Mouse (Mus musculus): ENCODE measurements around the gene Gm8947. TPM values are rescaled to one million over a fixed set of nuclear protein-coding genes. Genes with fewer than 3 reads are reported as not detected.
"Not testable (repeated sequence)": the region's sequence is repeated elsewhere in the genome, so short reads cannot be mapped to it uniquely, and the experiment has no call there.

Gene Gm8947
- total RNA-seq, 2 experiments from 2014 or later, result not detected

DNA sequence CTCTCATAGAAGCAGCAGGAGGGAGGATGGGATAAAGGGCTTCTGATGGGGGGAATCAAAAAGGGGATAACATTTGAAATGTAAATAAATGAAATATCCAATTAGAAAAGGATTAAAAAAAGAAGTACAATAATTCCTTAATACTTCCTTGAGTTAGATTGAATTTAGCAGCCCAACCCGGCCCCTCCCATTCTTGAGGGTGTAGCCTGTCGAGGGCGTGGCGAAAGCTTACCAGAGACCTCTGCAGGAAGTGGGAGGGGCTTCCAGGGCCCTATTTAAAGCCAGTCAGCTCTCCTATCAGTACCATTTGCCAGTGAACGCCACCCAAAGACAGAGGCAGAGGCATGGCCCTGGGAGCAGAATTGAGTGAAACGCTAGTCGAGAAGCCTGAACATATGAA, 9.9 kb upstream of the Gm8947 start, which contains the start of gene Gm47985:
Gm47985 (plus strand) TSS at position 272 of the 400 bp plus-strand sequence.
- DNase-seq, result not testable (repeated sequence)

DNA sequence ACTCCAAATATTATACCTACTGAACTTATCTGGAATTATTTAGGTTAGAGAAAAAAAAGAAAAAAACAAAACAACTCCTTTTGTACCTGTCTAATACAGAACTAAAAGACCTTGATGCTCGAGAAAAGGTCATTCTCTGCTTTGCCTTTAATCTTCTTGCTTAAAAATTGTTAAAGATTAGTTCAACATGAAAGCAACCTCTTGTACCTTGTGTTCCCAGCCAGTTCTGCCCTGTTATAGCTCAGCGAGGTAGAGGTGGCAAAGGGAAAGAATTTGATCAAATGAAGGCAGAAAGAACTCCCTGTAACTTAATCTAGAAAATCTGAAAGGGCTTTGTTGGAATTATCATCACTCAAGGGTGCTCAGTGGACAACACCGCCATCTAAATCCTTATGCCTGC, 6.0 kb upstream of the Gm8947 start:
- not testable (repeated sequence) for DNase-seq

DNA sequence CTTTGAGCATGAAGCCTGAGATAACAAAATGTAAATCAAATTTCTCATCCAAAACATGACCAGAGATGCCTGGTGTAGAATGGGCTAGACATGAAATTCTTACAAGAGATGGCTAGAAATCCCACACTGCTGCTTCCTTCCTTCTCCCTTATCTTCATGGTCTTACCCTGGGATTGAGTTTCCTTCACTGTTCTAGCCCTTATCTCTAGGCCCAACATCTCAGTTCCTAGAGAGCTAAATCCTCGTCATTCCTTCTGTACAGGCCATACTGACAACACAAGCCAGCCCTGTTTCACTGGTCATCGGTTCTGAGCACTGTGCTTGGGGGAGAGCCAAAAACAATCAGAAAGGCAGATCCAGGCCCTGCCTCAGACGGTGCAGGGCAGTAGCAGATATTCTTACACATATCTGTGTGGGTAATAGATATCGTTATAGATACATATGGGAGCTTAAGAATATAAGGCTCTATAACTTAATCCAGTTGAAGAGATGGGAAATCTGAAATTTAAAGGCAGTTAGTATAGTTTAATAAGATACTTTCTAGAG, 5.2 kb upstream of the Gm8947 start:
- not testable (repeated sequence) for DNase-seq

DNA sequence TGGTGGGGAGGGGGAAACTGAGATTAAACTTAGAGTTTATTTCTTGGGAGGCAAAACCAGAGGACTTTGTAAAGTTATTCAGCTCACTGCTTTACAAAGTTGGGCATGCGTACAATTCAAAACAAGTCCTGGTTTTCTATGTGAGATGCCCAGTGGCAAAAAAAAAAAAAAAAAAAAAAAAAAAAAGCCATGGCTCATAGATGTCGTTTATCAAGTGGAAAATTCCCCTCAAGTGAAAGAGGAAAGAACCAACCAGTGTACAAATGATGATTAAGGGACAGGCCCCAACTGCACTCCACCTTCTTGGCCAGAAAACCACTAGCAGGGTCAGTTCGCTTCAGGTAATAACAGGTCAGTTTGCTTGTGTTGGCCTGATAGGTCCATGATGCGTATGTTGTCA, 3.7 kb upstream of the Gm8947 start:
- no peak for DNase-seq

DNA sequence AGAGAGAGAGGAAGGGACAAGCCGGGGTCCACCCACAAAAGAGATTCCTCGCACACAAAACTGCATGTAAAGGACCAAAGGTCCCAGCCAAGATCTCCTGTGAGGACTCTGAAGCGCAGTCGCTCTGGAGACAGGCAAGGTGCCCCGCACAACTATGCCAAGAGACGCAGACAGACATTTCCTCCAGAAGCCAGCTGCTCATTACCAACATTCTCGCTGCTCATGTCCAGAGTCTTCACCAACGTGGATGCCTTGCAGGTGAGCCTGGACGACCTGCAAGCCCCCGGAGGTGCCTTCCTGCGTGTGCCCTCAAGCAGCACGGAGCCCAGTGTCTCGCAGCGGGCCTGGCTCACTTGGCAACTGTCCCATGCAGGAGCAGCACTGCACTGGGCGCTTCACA, 563 bp downstream of the Gm8947 start:
- not testable (repeated sequence) for DNase-seq

DNA sequence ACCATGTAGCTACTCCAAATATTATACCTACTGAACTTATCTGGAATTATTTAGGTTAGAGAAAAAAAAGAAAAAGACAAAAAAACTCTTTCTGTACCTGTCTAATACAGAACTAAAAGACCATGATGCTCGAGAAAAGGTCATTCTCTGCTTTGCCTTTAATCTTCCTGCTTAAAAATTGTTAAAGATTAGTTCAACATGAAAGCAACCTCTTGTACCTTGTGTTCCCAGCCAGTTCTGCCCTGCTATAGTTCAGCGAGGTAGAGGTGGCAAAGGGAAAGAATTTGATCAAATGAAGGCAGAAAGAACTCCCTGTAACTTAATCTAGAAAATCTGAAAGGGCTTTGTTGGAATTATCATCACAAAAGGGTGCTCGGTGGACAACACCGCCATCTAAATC, 3.8 kb downstream of the Gm8947 start:
- not testable (repeated sequence) for DNase-seq

DNA sequence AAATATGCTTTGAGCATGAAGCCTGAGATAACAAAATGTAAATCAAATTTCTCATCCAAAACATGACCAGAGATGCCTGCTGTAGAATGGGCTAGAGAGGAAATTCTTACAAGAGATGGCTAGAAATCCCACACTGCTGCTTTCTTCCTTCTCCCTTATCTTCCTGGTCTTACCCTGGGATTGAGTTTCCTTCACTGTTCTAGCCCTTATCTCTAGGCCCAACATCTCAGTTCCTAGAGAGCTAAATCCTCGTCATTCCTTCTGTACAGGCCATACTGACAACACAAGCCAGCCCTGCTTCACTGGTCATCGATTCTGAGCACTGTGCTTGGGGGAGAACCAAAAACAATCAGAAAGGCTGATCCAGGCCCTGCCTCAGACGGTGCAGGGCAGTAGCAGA, 4.5 kb downstream of the Gm8947 start:
- not testable (repeated sequence) for DNase-seq

DNA sequence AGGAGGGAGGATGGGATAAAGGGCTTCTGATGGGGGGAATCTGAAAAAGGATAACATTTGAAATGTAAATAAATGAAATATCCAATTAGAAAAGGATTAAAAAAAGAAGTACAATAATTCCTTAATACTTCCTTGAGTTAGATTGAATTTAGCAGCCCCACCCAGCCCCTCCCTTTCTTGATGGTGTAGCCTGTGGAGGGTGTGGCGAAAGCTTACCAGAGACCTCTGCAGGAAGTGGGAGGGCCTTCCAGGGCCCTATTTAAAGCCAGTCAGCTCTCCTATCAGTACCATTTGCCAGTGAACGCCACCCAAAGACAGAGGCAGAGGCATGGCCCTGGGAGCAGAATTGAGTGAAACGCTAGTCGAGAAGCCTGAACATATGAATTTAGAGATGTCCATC, 5.9 kb downstream of the Gm8947 start, which contains the start of gene Gm47995:
Gm47995 (plus strand) TSS at position 329 of the 400 bp plus-strand sequence.
- not testable (repeated sequence) for DNase-seq

DNA sequence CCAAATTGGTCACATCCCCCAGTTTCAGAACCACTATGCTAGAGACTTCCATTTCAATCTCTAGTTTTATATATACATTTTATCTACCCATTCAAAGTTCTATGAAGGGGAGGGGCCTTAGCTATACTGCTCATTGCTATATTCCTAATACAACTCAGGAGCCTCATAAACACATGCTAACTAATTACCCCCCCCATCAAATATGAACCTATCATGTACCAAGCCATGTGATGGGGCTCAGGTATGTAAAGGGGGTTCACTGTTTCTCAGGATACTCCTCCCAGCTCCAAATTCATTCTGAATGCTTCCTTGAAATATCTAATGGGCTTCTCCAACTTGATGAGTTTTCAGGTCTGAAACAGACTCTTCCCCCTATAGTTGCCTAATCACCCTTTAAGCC, 8.4 kb downstream of the Gm8947 start:
- DNase-seq, result not testable (repeated sequence)

DNA sequence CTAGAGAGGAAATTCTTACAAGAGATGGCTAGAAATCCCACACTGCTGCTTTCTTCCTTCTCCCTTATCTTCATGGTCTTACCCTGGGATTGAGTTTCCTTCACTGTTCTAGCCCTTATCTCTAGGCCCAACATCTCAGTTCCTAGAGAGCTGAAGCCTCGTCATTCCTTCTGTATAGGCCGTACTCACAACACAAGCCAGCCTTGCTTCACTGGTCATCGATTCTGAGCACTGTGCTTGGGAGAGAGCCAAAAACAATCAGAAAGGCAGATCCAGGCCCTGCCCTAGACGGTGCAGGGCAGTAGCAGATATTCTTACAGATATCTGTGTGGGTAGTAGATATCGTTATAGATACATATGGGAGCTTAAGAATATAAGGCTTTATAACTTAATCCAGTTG, 10.6 kb downstream of the Gm8947 start:
- DNase-seq, result not testable (repeated sequence)

DNA sequence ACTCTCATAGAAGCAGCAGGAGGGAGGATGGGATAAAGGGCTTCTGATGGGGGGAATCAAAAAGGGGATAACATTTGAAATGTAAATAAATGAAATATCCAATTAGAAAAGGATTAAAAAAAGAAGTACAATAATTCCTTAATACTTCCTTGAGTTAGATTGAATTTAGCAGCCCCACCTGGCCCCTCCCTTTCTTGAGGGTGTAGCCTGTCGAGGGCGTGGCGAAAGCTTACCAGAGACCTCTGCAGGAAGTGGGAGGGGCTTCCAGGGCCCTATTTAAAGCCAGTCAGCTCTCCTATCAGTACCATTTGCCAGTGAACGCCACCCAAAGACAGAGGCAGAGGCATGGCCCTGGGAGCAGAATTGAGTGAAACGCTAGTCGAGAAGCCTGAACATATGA, 11.6 kb downstream of the Gm8947 start, which contains the start of gene 3110040M04Rik:
3110040M04Rik (plus strand) TSS at position 304 of the 400 bp plus-strand sequence.
- not testable (repeated sequence) for DNase-seq

DNA sequence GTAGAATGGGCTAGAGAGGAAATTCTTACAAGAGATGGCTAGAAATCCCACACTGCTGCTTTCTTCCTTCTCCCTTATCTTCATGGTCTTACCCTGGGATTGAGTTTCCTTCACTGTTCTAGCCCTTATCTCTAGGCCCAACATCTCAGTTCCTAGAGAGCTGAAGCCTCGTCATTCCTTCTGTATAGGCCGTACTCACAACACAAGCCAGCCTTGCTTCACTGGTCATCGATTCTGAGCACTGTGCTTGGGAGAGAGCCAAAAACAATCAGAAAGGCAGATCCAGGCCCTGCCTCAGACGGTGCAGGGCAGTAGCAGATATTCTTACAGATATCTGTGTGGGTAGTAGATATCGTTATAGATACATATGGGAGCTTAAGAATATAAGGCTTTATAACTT, 16.3 kb downstream of the Gm8947 start:
- DNase-seq, result not testable (repeated sequence)

DNA sequence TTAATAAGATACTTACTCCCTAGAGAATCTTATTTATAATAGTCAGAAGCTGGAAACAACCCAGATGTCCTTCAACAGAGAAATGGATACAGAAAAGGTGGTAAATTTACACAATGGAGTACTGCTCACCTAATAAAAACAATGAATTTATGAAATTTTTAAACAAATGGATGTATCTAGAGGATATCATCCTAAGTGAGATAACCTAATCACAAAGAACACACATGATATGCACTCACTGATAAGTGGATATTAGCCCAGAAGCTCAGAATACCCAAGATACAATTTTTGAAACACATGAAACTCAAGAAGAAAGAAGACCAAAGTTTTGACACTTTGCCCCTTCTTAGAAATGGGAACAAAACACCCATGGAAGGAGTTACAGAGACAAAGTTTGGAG, 16.8 kb downstream of the Gm8947 start:
- not testable (repeated sequence) for DNase-seq

DNA sequence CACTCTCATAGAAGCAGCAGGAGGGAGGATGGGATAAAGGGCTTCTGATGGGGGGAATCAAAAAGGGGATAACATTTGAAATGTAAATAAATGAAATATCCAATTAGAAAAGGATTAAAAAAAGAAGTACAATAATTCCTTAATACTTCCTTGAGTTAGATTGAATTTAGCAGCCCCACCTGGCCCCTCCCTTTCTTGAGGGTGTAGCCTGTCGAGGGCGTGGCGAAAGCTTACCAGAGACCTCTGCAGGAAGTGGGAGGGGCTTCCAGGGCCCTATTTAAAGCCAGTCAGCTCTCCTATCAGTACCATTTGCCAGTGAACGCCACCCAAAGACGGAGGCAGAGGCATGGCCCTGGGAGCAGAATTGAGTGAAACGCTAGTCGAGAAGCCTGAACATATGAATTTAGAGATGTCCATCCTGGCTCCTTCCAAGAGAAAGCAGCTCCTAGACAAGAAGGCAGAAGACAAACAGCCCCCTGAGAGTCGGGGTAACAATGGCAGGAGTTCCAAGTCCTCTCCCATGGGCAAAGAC, 17.7 kb downstream of the Gm8947 start, which contains the start of gene Gm47996:
Gm47996 (plus strand) TSS at position 308 of the 532 bp plus-strand sequence.
- DNase-seq, result not testable (repeated sequence)

DNA sequence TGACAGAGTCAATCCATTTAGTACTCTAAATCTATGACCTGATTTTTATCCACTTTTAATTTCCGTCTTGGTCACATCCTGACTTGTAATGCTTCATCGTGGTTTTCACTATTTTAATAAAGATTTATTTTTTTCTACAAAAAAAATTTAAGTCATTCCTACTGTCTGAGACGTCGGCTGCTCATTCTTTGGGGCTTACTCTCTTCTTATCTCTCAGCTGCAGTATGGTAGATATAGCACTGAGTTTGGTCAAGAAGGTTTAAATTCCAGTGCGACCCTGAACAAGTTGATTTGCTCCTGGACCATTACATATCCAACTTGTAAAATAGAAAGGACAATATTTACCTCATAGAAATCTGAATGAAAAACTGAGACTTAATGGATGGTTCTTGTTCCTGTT, 19.5 kb downstream of the Gm8947 start:
- DNase-seq, result not testable (repeated sequence)

DNA sequence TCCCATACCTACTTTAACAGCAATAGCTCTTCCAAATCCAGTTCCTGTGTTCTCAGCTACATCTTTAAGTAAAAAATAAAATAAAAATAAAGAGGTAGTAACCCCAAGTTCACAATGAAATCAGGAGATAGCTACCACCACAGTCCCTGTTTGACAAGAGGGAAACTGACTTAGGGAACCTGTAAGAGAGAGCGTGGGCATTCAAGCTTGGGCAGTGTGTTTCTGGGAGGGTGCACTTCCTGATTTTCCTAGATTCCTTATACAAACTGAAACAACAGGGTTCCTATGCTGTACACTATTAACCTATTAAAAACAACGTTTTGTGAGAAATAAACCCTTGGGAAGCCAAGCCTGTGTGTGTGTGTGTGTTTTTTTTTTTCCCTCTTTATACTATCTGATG, 22.7 kb downstream of the Gm8947 start:
- DNase-seq, result no peak

DNA sequence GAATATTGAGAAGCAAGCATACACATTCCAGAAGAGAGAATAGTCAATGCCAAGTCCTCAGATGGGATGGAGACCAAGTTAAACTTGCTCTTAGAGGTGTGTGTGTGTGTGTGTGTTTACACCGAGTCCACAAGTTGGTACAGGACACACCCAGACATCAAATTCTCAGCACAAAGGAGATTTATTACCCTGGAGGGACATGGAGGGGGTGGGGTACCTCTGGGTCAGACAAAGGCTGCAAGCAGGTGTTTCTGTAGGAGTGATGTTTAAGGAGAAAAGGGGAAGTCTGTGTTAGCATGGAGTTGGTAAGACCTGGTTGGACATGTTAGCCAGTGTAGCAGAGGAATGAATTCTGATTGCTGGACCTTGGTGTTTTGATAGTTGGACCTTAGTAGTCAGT, 23.8 kb downstream of the Gm8947 start:
- DNase-seq, result no peak

DNA sequence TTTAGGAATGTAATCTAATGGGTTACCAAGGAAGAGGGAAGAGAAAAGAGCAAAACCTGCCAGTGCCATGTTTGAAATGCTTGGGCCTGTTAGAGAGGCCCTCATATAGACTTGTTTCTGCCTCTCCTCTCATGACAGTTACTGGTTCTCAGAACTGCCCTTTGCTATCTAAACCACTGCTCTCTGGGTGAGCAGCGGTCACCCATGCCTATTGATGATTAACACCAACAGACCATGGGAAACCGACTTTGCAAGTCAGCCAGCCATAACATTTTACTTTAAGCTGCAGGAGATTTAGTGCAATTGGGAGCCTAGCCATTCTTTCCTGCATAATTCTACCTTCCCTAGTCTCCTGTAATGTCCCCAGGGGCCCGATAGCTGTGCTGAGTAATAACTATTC, 24.2 kb downstream of the Gm8947 start:
- no peak for DNase-seq

DNA sequence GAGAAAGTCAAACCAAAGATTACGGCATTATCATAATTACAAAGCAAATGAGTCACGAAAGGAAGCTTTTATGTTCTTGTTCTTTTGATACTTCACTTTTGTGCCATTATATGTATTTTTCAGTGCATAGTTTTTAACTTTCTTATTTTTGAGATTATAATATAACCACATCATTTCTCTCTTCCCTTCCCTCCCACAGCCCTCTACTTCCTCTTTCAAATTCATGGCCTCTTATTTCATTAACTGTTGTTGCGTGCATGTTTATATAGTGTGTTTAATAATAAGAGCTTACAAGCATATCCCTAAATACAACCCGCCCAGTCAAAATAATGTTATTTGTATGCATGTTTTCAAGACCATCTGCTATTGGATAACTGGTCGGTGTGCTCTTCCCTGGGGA, 26.9 kb downstream of the Gm8947 start:
- DNase-seq, result no peak

DNA sequence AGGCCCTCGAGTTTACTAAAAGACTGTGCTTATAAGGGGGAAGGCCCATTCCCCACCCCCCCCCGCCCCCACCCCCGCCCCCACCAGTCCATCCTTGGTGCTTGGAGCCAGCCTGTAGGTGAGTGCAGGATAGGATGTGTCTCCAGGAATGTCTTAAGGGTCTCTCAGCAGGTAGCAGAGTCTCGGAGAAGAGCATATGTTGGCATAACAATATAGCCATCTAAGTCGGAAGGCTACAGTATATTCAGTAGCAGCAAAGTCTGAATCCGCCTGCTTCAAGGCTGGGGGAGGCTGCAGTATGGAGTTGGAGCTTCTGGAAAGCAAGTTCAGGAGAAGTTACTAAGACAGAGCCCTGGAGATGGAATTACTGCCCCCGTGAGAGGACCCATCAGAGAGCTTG, 27.9 kb downstream of the Gm8947 start:
- DNase-seq, result no peak

DNA sequence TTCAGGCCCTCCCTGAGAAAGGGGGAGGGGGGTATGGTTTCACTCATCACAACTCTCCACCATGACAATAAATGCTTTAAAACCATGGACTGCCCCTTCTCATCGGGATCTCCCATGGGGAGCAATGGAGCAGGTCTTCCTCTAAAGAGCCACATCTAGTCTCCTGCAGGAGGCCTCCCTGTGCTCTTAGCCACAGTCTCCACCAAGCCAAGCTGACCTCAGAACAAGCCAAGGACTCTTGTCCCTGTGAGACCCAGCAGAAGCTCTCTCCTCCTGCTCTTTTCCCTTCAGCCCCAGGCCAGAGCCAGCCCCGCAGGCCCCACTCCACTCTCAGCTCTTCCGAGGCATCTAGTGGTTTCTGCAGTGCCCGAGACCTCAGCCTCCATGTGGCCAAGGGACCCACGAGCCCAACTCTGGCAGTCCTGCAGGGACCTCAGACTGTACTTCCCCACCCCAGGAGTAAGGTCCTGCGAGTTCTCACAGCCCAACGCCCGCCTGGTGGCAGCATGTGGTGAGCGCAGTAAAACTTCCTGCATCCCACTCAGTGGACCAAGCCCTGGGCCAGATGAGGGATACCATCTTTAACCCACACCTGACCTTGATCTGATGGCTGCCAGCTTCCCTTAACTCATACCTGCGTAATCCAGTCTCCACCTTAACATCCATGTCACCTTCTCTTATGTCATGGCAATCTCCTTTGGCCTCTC, 30.5 kb downstream of the Gm8947 start:
- no peak for DNase-seq

DNA sequence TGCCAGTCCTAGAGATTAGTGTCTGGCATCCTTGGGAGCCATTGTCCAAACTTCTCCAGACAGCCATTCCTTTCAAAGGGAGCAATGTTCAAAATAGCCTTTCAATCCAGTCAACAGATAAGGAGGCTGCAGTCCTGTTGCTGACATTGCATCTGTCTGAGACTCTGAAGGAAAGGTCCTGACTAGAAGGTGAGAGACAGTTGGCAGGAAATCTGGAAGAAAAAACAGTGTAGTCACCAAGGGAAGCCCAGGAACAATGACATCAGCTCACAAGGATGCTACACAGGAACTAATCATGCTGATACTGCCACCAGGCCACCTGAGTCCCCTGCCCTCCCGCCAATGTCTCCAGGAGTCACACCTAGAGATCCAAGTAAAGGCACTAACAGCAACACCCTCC, 31.2 kb downstream of the Gm8947 start:
- DNase-seq, result no peak

DNA sequence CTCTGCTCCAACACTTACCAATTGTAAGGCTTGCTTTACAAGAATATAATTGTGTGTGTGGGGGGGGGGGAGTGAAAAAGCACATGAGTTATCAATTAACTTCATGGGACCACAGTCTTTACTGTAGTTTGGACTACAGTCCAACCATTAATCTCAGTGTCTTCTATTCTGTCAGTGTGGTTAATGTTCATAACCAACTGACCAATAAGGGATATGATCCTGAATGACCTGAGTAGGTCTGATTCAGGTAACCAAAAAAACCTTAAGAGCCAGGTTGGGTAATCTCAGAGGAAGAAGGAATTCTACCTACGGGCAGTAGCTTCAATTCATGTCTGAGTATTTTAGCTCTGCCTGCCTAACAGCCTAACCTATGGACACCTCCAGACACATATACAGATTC, 32.4 kb downstream of the Gm8947 start:
- no peak for DNase-seq

DNA sequence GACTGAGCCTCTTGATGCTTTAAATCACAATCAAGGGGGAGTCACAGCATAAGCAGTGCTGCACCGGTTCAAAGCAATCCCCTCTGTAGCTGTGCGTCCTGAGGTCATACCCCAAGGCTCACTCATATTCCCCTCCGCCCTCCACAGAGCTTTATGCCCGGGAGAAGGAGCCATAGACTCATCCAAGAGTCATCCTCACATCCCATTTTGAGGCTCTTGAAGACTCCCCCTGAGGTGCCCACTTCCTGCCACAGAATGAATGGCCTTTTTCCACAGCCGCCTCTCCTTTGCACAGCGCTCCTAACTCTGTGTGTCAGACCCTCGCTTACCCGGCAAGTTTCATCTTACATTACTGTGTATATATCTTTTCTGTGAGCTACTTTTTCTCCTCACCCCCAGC, 35.3 kb downstream of the Gm8947 start:
- DNase-seq, result no peak
